Mouse (Mus musculus) erythroblast, embryonic 14.5 days (primary cell): ENCODE measurements around the gene Agfg2. TPM values are rescaled to one million over a fixed set of nuclear protein-coding genes. Genes with fewer than 3 reads are reported as not detected.

Source experiments
- H3K27me3 ChIP-seq: 2 replicates; pipeline ENCODE4 v1.6.1; 2012; ENCODE audit warnings: inconsistent platforms; ENCODE audit not compliant: control insufficient read depth
- H3K36me3 ChIP-seq: 2 replicates; pipeline ENCODE4 v1.6.1; 2012; ENCODE audit warnings: mild to moderate bottlenecking, inconsistent platforms; ENCODE audit not compliant: control insufficient read depth
- H3K4me1 ChIP-seq: 2 replicates; pipeline ENCODE4 v1.6.1; 2012; ENCODE audit warnings: inconsistent platforms; ENCODE audit not compliant: control insufficient read depth
- H3K4me3 ChIP-seq: replicated peaks from 2 replicates; pipeline ENCODE3; 2012; ENCODE audit warnings: moderate library complexity, mild to moderate bottlenecking, inconsistent platforms
- H3K9me3 ChIP-seq: 2 replicates; pipeline ENCODE4 v1.6.1; 2012; ENCODE audit warnings: low read length, inconsistent platforms, mixed read lengths; ENCODE audit not compliant: control insufficient read depth
- GATA1 ChIP-seq: IDR thresholded peaks from 2 replicates; pipeline ENCODE4 v1.6.1; 2012; ENCODE audit warnings: low read length, inconsistent platforms, mixed read lengths
- TAL1 ChIP-seq: IDR thresholded peaks from 3 replicates; pipeline ENCODE4 v1.6.1; 2012; ENCODE audit warnings: low read length, inconsistent platforms, mixed read lengths
- polyA plus RNA-seq: library from polyadenylated mRNA; stranded (reverse); fragments of >175 nt; gene quantifications from 2 replicates; pipeline ENCODE4 v1.2.3, GENCODE M21; 2012

Agfg2 gene
- polyA plus RNA-seq, 1 experiment: 17.1 TPM

- TF ChIP-seq GATA1 (no peak), TAL1 (no peak)
- H3K9me3 ChIP-seq: no peaks in the 10 kb centered on the region
- peaks cover 79% of the 10 kb centered on the region for H3K36me3 ChIP-seq
- H3K4me1 ChIP-seq: peaks cover 44% of the 10 kb centered on the region
- H3K4me3 ChIP-seq: no peak overlapping the region
- H3K27me3 ChIP-seq: no peaks in the 10 kb centered on the region
These were observed 32.1 kb downstream of the Agfg2 start for GRCm38 (mm10) chr5:137652474-137652873.

GRCm38 (mm10) chr5:137649669-137650571 lies 34.6 kb downstream of the Agfg2 start:
- peaks cover 16% of the 10 kb centered on the region for H3K27me3 ChIP-seq
- no peak overlapping the region for H3K4me3 ChIP-seq
- no peaks in the 10 kb centered on the region for H3K9me3 ChIP-seq
- H3K36me3 ChIP-seq: peaks cover 54% of the 10 kb centered on the region
- H3K4me1 ChIP-seq: peaks cover 59% of the 10 kb centered on the region
- TF ChIP-seq GATA1 (no peak), TAL1 (no peak)

- Histone ChIP-seq H3K4me3 (no peak overlapping the region), H3K27me3 (peaks cover 22% of the 10 kb centered on the region), H3K4me1 (peaks cover 62% of the 10 kb centered on the region), H3K9me3 (no peaks in the 10 kb centered on the region), H3K36me3 (peaks cover 47% of the 10 kb centered on the region)
- TF ChIP-seq TAL1 (no peak), GATA1 (no peak)
These were observed 35.3 kb downstream of the Agfg2 start for GRCm38 (mm10) chr5:137649251-137649650.

- H3K36me3 ChIP-seq: peaks cover 35% of the 10 kb centered on the region
- TF ChIP-seq GATA1 (no peak), TAL1 (no peak)
These were observed 36.5 kb downstream of the Agfg2 start for GRCm38 (mm10) chr5:137647827-137648601.

GRCm38 (mm10) chr5:137645652-137646091 lies 38.9 kb downstream of the Agfg2 start, which contains the start of gene Irs3:
TSS of gene Irs3 (minus strand) at chr5:137645714.
- H3K4me3 ChIP-seq: peak within 1 kb of the TSS; percentile 18
- TF ChIP-seq TAL1: no peak
- no peak for TF ChIP-seq GATA1
- H3K27me3 ChIP-seq: peaks cover 29% of the 10 kb centered on the region
- peaks cover 54% of the 10 kb centered on the region for H3K4me1 ChIP-seq
- H3K36me3 ChIP-seq: peaks cover 35% of the 10 kb centered on the region
- H3K9me3 ChIP-seq: no peaks in the 10 kb centered on the region

More at GRCm38 (mm10) chr5:137647827-137648601, 36.5 kb downstream of the Agfg2 start:
- Histone ChIP-seq H3K9me3 (no peaks in the 10 kb centered on the region), H3K4me1 (peaks cover 62% of the 10 kb centered on the region), H3K4me3 (no peak overlapping the region), H3K27me3 (peaks cover 29% of the 10 kb centered on the region)

GRCm38 (mm10) chr5:137645091-137645651 lies 39.4 kb downstream of the Agfg2 start:
- H3K4me3 ChIP-seq: peak overlapping the region; percentile 18
- peaks cover 29% of the 10 kb centered on the region for H3K27me3 ChIP-seq
- peaks cover 37% of the 10 kb centered on the region for H3K36me3 ChIP-seq
- H3K9me3 ChIP-seq: no peaks in the 10 kb centered on the region
- peaks cover 51% of the 10 kb centered on the region for H3K4me1 ChIP-seq
- TF ChIP-seq GATA1 (no peak), TAL1 (no peak)

- TF ChIP-seq GATA1 (no peak), TAL1 (no peak)
- H3K9me3 ChIP-seq: no peaks in the 10 kb centered on the region
- H3K4me1 ChIP-seq: peaks cover 44% of the 10 kb centered on the region
- peaks cover 29% of the 10 kb centered on the region for H3K27me3 ChIP-seq
- H3K4me3 ChIP-seq: no peak overlapping the region
- peaks cover 39% of the 10 kb centered on the region for H3K36me3 ChIP-seq
These were observed 40.0 kb downstream of the Agfg2 start for GRCm38 (mm10) chr5:137644484-137644883.

GRCm38 (mm10) chr5:137642886-137643285 lies 41.6 kb downstream of the Agfg2 start:
- Histone ChIP-seq H3K27me3 (peaks cover 29% of the 10 kb centered on the region), H3K9me3 (no peaks in the 10 kb centered on the region), H3K4me1 (peaks cover 29% of the 10 kb centered on the region), H3K36me3 (peaks cover 52% of the 10 kb centered on the region), H3K4me3 (no peak overlapping the region)
- no peak for TF ChIP-seq TAL1
- no peak for TF ChIP-seq GATA1
